Mouse (Mus musculus) erythroblast, embryonic 14.5 days (primary cell): ENCODE results near the gene Meis1.

Experiments used
- GATA1 ChIP-seq: IDR thresholded peaks from 2 replicates; pipeline ENCODE4 v1.6.1; 2012; ENCODE audit warnings: low read length, inconsistent platforms, mixed read lengths
- TAL1 ChIP-seq: IDR thresholded peaks from 3 replicates; pipeline ENCODE4 v1.6.1; 2012; ENCODE audit warnings: low read length, inconsistent platforms, mixed read lengths

DNA sequence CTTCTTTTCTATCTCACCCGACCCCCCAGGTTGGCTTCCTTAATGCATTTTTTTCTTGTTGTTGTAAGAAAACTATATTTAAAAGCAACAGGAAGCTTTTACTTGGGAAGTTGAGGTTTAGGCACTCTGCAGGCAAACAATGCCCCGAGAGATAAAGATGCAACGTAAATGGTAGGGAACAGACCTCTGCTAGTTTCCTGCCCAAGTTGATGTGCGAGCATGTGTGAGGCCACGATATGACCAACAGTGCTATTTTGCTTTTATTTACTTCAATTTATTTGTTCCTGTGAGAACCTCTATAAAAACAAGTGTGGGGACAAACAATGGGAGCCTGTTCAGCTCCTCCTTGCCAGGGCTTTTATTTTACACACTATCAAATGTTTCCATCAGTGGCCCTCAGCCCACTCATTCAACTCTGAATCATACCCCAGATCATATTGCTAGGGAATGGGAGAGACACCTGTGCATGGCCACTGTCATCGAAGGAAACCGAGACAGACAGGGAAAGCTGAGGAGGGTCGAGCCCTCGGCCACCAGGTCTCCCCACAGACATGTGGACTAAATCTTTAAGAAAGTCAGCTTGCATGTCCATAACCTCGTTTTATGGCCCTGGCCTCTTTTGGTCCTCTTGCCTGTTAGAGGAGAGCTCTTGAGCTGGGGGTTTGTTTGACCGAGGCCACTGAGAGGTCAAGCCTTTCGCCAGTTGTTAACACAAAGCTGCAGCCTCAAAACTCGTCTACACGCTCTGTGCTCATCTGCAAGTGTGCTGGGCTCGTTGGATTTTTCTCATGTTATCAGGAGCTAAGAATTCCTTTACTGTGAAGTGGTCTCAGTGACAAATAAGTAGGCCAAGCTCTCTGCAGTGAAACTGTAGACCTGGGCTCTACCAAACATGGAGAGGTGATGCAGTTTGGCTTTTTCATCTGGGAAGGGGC, 55.3 kb downstream of the Meis1 start:
- no peak for TF ChIP-seq GATA1
- no peak for TF ChIP-seq TAL1
